Comparison of ENCODE assay signal across 8 mouse cellular contexts in genomic region chr5:142822286-142823095, GRCm38 (mm10). TPM values are rescaled to one million over a fixed set of nuclear protein-coding genes. Genes with fewer than 3 reads are reported as not detected.
DNase-seq lines count a peak whose midpoint lies in the region; ATAC-seq and TF ChIP-seq lines count a peak whose summit lies in the region.

No protein-coding gene starts in this region.

- WGBS in lung, embryonic 14.5 days: under 1% methylated on average over 36 of the region's 36 CpGs

- peak overlapping the region; percentile 97 for H3K4me2 ChIP-seq in lung, embryonic 14.5 days

- H3K9ac ChIP-seq in lung, embryonic 14.5 days: peak overlapping the region; percentile 100

- no peaks in the 10 kb centered on the region for H3K36me3 ChIP-seq in lung, embryonic 14.5 days (ENCODE audit: insufficient read depth)

- H3K27ac ChIP-seq in lung, embryonic 14.5 days (ENCODE audit: low read depth): peak overlapping the region; percentile 100

- H3K27me3 ChIP-seq in lung, embryonic 14.5 days (ENCODE audit: insufficient read depth, low read length): no peaks in the 10 kb centered on the region

- TF ChIP-seq CTCF in lung, embryonic 14.5 days (IDR thresholded peaks at IDR 0.05; ENCODE audit: low read depth): no peak

- H3K4me3 ChIP-seq in lung, embryonic 14.5 days (ENCODE audit: low read depth, low read length): peak overlapping the region; percentile 90

- peak; percentile 36 to 48 for DNase-seq in right cerebral cortex, adult 2 months (ENCODE audit: low spot score in 2 of 2)
- DNase-seq in right cerebral cortex, postnatal 36 days (ENCODE audit: low spot score in 2 of 2): no peak
- peak; percentile 59 for DNase-seq in embryo, embryonic 10 days (ENCODE audit: low spot score)
- DNase-seq in heart, adult 9 months (ENCODE audit: low spot score in 2 of 2): peak; percentile 38 to 52
- DNase-seq in kidney, adult 9 months: peak; percentile 68
- peak; percentile 77 for DNase-seq in lung, embryonic 14.5 days
- DNase-seq in ovary, postnatal 36 days (ENCODE audit: low spot score): peak; percentile 79
- no peak for DNase-seq in spleen, postnatal 36 days (ENCODE audit: low spot score in 2 of 2)

- no peak for ATAC-seq in lung, embryonic 14.5 days (ENCODE audit: insufficient read depth)

- no peaks in the 10 kb centered on the region for H3K9me3 ChIP-seq in lung, embryonic 14.5 days (ENCODE audit: low read depth, low read length)

- H3K4me1 ChIP-seq in lung, embryonic 14.5 days (ENCODE audit: insufficient read depth): peaks cover 11% of the 10 kb centered on the region

RNA-seq across cellular contexts. Expression of gene Tnrc18, which starts 5.0 kb away (rescaled TPM):
- polyA plus RNA-seq in lung, embryonic 14.5 days (2014; fragmentation: Nextera tagmentation; extraction: Ambion mirVana): 38.4 and 40.4 TPM in 2 replicates

Comparison
In these comparisons a context has a peak if more than half of its experiments do, and no peak if none do; other contexts are left out.
1. DNase-seq: peak in right cerebral cortex, adult 2 months (2 of 2), embryo, embryonic 10 days (single experiment), heart, adult 9 months (2 of 2), kidney, adult 9 months (single experiment), lung, embryonic 14.5 days (single experiment) and ovary, postnatal 36 days (single experiment); none in right cerebral cortex, postnatal 36 days (0 of 2) and spleen, postnatal 36 days (0 of 2).